Mouse (Mus musculus): Measurements from ENCODE around the gene Hoxa6. TPM values are rescaled to one million over a fixed set of nuclear protein-coding genes. Genes with fewer than 3 reads are reported as not detected.

Gene Hoxa6
- total RNA-seq, 2 experiments from 2014 or later: not detected

GRCm38 (mm10) chr6:52228475-52229465 lies 20.2 kb upstream of the Hoxa6 start:
- no peak for DNase-seq (ENCODE audit: low spot score in 2 of 2)

- no peak for DNase-seq (ENCODE audit: low spot score in 2 of 2)
Measured at GRCm38 (mm10) chr6:52227470-52228222, 19.1 kb upstream of the Hoxa6 start.

GRCm38 (mm10) chr6:52226569-52227257 lies 18.2 kb upstream of the Hoxa6 start:
- no peak for DNase-seq (ENCODE audit: low spot score in 2 of 2)

DNA sequence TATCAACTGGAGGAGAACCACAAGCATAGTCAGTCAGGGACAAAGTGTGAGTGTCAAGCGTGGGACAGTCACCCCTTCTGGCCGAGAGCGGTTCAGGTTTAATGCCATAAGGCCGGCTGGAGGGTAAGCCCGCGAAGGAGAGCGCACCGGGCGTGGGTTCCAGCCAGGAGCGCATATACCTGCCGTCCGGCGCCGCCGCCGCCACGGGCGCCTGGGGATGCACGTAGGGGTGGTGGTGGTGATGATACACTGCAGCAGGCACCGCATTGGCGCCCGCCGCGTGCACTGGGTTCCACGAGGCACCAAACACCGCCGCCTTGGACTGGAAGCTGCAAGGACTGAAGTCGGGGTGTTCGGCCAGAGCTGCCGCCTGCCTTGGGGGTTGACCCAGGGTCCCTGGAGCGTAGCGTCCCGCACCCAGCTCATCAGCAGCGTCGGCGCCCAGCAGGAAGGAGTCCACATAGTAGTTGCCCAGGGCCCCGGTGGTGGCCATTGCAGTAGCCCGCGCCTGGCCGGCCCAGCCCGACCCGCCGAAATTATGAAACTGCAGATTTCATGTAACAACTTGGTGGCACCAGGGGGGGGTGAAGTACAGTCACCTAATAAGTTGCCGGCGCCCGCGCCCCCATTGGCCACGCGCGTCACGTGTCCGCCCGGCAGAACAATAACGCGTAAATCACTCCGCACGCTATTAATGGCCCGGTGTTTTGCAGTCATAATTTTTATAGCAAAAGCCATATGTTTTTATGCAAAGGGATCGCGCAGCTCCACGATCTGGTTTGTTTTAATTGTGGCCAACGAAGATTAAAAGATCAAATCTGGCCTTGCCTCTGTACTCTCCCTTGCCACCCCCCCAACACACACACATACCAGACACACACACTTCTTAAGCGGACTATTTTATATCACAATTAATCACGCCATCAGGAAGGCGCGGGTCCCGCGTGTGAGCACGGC lies 17.4 kb upstream of the Hoxa6 start:
- no peak for DNase-seq (ENCODE audit: low spot score in 2 of 2)

DNA sequence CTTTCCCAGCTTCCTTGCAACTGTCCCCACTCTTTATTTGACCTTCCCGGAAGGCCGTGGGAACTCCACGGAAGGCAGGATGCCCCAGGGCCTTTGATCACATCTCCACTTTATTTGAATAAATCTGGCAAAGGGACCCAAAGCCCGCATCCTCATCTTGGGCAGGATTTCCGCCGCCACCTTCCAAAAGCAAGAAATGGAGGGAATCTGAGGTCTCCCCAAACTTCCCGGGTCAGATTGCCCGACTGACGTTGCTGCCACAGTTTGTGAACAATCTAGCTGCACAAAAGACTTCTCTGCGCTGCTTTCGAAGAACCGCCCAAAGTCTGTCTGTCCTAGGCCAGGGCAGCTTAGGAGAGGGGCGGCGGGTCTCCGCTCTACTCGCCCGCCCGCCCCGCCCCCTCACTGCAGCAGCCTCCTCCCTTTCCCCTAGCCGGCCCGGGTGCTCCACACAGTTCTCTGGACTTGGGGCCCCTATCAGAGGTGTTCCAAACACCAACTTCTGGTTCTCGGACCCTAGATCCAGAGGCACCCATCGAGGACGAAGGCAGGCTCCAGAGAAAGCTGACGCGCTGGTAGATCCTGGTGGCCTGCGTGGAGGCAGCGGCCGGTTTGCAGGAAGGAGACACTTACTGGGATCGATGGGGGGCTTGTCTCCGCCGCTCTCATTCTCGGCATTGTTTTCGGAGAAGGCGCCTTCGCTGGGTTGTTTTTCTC lies 16.5 kb upstream of the Hoxa6 start:
- DNase-seq (ENCODE audit: low spot score in 2 of 2): no peak

DNA sequence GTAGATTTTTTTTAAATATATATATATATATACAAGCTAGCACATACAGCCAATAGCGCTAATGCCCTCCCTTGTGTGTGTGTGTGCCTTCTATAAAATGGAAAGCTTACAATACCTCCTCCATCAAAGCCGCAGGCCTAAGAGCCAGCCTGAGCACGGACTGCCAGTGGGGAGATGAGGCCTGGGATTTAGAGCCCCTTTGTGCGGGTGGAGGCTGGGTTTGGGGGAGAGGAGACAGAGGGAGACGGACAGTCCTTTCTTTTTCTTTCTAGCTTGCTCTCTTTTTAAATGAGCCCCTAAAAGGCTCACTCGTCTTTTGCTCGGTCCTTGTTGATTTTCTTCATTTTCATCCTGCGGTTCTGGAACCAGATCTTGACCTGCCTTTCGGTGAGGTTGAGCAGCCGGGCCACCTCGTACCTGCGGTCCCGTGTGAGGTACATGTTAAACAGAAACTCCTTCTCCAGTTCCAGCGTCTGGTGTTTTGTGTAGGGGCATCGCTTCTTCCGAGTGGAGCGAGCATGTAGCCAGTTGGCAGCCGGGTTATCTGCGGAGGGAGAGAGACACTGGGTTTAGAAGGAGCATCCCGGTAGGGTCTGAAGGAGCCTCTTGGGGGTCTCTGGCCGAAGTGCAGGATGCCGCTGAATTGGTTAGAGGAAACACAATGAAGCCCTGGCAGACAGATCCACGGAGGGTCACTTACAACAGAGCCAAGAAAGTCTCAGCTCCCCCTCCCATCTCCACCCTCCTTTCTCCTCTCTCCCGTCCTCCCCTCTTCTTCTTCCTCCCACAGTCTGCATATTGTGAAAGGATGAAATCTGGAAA lies 15.6 kb upstream of the Hoxa6 start:
- DNase-seq (ENCODE audit: low spot score in 2 of 2): no peak

DNA sequence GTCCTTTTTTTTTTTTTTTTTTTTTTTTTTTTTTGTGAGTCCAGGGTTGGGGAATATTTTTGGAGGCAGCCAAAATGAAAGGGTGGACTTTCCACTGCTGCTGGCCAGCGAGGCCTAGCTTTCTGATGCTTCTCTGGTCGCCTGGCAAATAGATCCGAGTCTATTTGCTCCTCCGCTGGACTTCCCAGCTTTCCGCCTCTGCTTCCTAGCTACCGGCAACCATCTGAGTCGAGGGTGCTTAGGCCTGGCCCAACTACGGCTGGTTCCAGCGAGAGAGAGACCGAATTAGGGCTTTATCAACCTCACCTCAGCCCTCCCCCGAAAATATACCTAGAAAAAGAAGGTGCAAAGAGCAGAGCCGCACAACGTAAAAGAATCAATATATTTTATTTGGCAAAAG lies 14.2 kb upstream of the Hoxa6 start:
- no peak for DNase-seq (ENCODE audit: low spot score in 2 of 2)

DNA sequence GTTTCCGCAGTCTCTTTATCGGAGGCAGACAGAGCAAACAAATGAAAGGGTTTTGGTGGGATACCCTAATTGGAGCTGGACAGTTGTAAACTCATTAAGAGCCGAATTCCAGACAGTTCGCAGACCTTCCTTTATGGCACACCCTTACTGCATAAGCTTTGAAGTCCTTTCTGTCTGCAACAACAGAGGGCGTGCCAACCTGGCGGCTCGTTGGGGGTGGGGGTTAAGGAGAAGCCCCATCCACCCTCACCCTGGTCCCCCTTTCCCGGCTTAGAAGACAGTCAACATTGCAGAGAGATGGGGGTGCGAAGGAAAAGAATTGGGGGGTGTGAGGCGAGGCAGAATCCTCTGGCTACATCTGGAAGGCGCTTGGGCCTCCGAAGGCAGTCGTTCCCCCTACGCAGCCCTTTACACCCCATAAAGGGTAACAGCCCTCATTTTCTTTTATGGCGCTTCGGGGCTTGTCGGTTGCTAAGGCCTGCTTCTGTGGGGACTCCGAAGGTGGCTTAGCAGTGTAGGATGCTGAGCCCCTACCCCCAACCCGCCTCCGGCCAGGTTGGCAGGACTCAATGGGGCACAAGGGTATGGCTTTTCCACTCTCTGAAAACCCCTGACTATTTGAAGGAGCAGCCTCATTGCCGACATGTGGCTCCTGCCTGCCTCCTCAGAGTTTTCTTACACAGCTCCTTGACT lies 13.6 kb upstream of the Hoxa6 start:
- DNase-seq (ENCODE audit: low spot score in 2 of 2): no peak

- DNase-seq (ENCODE audit: low spot score in 2 of 2): peak; percentile 87 to 89
Measured at GRCm38 (mm10) chr6:52221337-52221992, 12.9 kb upstream of the Hoxa6 start, which contains the start of gene Hoxa7. Gene Hoxa7, minus strand, starts transcription at chr6:52221854.

DNA sequence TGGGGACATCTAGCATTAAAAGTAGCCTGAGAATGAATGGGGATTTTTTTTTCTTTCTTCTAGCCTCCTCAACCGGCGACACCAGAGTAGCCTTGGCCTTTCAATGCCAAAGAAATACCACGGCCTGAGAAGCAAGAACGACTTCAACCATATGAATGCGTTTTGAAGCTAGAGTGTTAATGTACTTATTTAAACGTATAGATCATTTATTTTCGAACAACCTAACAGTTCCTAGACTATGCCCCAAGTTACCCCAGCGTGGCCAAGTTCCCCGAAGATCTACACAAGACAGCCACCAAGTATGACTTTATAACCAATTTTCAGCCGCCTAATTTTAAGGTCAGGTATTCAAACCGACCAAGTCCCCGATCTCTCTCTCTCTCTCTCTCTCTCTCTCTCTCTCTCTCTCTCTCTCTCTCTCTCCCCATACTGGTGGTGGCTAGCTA lies 12.4 kb upstream of the Hoxa6 start:
- DNase-seq (ENCODE audit: low spot score in 2 of 2): no peak

DNA sequence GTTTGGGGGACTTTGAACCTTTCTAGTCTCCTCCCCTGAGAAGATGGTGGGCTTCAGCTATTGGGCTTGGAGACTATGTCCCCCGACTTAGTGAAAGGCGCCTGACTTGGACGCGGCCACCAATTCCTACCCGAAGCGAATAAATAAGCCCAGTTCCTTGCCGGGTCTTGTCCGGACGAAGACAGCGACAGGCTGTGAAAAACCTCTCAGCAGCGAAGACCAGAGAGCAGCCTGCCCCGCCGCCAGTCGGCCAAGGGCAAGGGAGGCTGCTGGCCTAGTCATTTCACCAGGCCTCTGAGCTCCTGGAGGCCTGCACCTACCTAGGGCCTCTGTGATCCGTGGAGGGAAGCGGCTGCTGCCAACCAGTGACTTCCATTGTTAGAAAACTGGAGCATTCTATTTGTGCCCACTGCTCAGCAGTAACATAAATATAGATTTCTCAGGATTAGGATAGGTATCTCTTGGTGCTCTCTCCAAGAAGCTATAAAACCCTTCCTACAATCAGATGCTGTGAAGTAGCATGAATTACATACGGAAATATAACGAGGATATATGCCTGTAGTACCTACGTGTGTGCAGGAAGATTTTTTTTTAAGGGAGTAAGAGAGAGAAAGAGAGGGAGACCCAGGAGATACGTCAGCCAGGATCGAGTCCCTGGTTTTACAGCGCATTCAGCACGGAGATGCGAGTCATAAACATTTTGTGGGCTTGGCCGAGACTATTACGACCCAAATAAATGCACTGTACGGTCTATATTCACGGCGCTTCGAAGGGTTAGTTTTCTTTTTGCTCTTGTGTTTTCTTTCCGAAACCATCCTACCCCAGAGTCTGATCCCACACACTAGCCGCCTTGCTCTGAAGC lies 11.7 kb upstream of the Hoxa6 start:
- DNase-seq (ENCODE audit: low spot score in 2 of 2): peak in 1 of 2 experiments; percentile 22

GRCm38 (mm10) chr6:52219234-52219942 lies 10.9 kb upstream of the Hoxa6 start:
- no peak for DNase-seq (ENCODE audit: low spot score in 2 of 2)

GRCm38 (mm10) chr6:52218643-52219215 lies 10.2 kb upstream of the Hoxa6 start:
- no peak for DNase-seq (ENCODE audit: low spot score in 2 of 2)

- no peak for DNase-seq (ENCODE audit: low spot score in 2 of 2)
Measured at GRCm38 (mm10) chr6:52217895-52218642, 9.5 kb upstream of the Hoxa6 start.

- no peak for DNase-seq (ENCODE audit: low spot score in 2 of 2)
Measured at GRCm38 (mm10) chr6:52217459-52217768, 8.9 kb upstream of the Hoxa6 start.

Data from layer of hippocampus, postnatal 10 days (tissue).